Mouse (Mus musculus): ENCODE data around the gene Tmed10.

DNA sequence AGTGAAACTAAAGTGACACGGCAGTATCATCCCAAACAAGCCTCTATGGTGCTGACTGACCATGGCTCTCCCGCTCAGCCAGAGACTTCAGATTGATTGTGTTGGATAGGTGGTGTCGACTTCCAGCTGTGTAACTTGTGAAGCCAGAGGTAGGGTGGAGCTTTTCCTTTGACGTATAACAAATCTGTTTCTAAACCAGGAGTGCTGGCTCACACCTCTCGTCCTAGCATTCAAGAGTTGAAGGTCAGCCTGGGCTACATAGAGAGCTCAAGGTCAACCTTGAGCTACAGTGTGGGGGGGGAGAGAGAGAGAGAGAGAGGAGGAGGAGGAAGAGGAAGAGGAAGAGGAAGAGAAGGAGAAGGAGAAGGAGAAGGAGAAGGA is 11.3 kb upstream of the Tmed10 start:
- no peak for TF ChIP-seq POLR2A (IDR thresholded peaks at IDR 0.05; ENCODE audit: borderline replicate concordance, control insufficient read depth, low read depth, low read length)
- no peak for TF ChIP-seq CTCF (IDR thresholded peaks at IDR 0.05; ENCODE audit: control insufficient read depth, insufficient read depth, low read length)

Data from bone marrow, adult 2 months (tissue).